Mouse (Mus musculus): ENCODE measurements around the gene AU022252.

GRCm38 (mm10) chr4:119190618-119191017, 41.9 kb downstream of the AU022252 start:
- TF ChIP-seq CTCF (IDR thresholded peaks at IDR 0.05; ENCODE audit: low read depth, low read length) (no peak), EP300 (IDR thresholded peaks at IDR 0.05; ENCODE audit: insufficient read depth, low read depth, low read length) (no peak), POLR2A (IDR thresholded peaks at IDR 0.05; ENCODE audit: insufficient read depth, low read length) (no peak)

Data from ES-Bruce4 (cell line).